Mouse (Mus musculus) megakaryocyte, embryonic 14.5 days (primary cell): ENCODE results near the gene Anp32e.

Source experiments
- FLI1 ChIP-seq: IDR thresholded peaks from 2 replicates; pipeline ENCODE4 v1.6.1; 2012; ENCODE audit warnings: low read length, inconsistent platforms, mixed read lengths
- GATA1 ChIP-seq: IDR thresholded peaks from 3 replicates; pipeline ENCODE4 v1.6.1; 2012; ENCODE audit warnings: mixed read lengths, low read length, inconsistent platforms, borderline replicate concordance

GRCm38 (mm10) chr3:95907613-95908012, 21.4 kb upstream of the Anp32e start:
- TF ChIP-seq GATA1 = no peak
- no peak for TF ChIP-seq FLI1
